Mouse (Mus musculus) lung, postnatal 0 days (tissue): ENCODE measurements around the gene Tmem54.

ENCODE experiments used
- CTCF ChIP-seq: IDR thresholded peaks from 2 replicates; pipeline ENCODE4 v1.5.1; 2016; ENCODE audit warnings: antibody characterized with exemption, mild to moderate bottlenecking
- EP300 ChIP-seq: IDR thresholded peaks from 2 replicates; pipeline ENCODE4 v1.6.1; 2016; ENCODE audit warnings: antibody characterized with exemption, mild to moderate bottlenecking, control low read depth

DNA sequence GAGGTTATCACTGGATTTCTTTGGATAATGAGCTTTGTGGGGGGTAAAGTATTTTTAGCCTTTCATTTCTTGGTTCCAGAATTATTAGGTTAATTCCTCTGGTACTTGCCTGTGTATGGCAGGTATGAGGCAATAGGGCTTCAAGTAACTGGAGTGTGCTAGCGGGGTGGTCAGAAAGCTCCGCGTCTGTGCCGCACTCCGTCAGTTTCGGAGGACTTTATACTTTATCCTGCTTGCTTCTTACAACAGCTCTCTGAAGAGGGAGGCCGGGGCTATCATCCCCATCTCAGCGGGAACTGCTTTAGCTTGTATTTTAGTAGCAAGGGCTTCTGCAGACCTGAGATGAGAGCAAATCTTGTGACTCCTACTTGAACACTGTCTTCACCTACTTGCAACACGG is 26.2 kb upstream of the Tmem54 start:
- no peak for TF ChIP-seq CTCF
- no peak for TF ChIP-seq EP300
